Mouse (Mus musculus): Measurements from ENCODE around the gene Timm44. TPM values are rescaled to one million over a fixed set of nuclear protein-coding genes. Genes with fewer than 3 reads are reported as not detected.

The Timm44 gene
- polyA plus RNA-seq, 1 experiment from 2014 or later, result 62.9 TPM

DNA sequence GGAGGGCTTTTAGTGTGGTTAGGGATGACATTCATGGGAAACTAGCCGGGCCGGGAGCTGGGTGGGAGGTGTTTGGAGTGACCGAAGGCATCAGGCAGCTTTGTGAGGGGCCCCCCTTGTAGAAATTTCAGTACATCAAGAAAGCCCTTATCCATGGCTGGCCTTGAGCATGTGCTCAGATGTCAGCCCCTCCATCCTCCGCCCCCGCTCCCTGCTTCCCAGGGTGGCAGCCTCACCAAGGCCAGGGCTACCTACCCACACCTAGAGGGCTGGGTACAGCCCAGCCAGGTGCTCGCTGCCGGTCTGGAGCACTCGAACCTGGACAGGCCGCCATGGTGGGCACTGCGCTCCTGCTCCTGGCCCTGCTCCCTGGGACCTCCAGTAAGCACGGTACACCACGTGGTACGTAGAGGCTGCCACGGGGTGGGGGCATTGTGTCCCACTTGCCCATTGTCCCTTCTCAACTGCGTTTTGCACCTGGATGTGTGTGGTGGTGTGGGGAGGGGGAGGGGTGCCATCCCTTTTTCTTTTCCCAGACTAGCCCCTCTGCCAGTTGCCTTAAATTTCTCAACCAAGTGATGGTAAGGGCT, 27.7 kb downstream of the Timm44 start, which contains the start of gene Tgfbr3l:
Gene Tgfbr3l, plus strand, starts transcription at position 264 of the 590 bp plus-strand sequence.
- WGBS, result 85% methylated on average over 15 of the region's 15 CpGs
- H3K9me3 ChIP-seq, result no peaks in the 10 kb centered on the region
- H3K9ac ChIP-seq, result peak within 1 kb of the TSS; percentile 52
- H3K27ac ChIP-seq, result peak within 1 kb of the TSS; percentile 7; the same call in 1 of the 2 replicates
- no peaks in the 10 kb centered on the region for H3K27me3 ChIP-seq
- no peak for ATAC-seq (ENCODE audit: low FRiP score, low read depth)
- peaks cover 64% of the 10 kb centered on the region for H3K36me3 ChIP-seq
- no peak within 1 kb of the TSS for H3K4me3 ChIP-seq
- peak within 1 kb of the TSS; percentile 28 for H3K4me2 ChIP-seq (replicated peaks)
- H3K4me1 ChIP-seq, result peaks cover 27% of the 10 kb centered on the region

DNA sequence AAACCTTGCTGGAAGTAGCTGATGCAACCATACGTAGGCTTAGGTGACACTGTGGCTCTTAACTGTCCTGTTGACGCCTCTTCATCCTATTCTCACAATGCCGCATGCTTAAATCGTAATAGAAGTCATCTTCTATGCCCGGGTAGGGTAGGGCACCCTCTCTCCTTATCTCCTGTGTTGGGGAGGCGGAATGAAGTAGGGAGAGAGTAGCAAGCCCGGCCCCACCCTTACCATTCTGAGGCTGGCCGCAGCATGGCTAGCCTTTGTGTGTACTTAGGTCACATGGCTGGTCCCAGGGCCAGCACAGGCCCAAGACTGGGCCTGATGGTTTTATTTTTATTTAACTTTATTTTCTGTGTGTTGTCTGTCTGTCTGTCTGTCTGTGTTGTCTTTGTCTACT, 28.5 kb downstream of the Timm44 start:
- Histone ChIP-seq H3K36me3 (peaks cover 72% of the 10 kb centered on the region), H3K4me1 (peaks cover 23% of the 10 kb centered on the region), H3K4me3 (no peak overlapping the region), H3K9me3 (no peaks in the 10 kb centered on the region), H3K9ac (no peak overlapping the region), H3K4me2 (replicated peaks) (no peak overlapping the region), H3K27me3 (no peaks in the 10 kb centered on the region), H3K27ac (no peak overlapping the region)
- ATAC-seq (ENCODE audit: low FRiP score, low read depth), result no peak
- 95% methylated on average over 8 of the region's 8 CpGs for WGBS

- Histone ChIP-seq H3K9me3 (no peaks in the 10 kb centered on the region), H3K4me2 (replicated peaks) (no peak overlapping the region), H3K9ac (peak overlapping the region; percentile 25; the same call in 1 of the 2 replicates), H3K36me3 (peaks cover 85% of the 10 kb centered on the region), H3K4me1 (peaks cover 26% of the 10 kb centered on the region), H3K27ac (no peak overlapping the region), H3K27me3 (no peaks in the 10 kb centered on the region), H3K4me3 (no peak overlapping the region)
- no peak for ATAC-seq (ENCODE audit: low FRiP score, low read depth)
- 88% methylated on average over 13 of the region's 13 CpGs for WGBS
Measured at GRCm38 (mm10) chr8:4245737-4246136, 30.0 kb downstream of the Timm44 start.

GRCm38 (mm10) chr8:4245061-4245460, 30.7 kb downstream of the Timm44 start:
- Histone ChIP-seq H3K4me1 (peaks cover 26% of the 10 kb centered on the region), H3K4me2 (replicated peaks) (no peak overlapping the region), H3K4me3 (no peak overlapping the region), H3K9ac (no peak overlapping the region), H3K27me3 (no peaks in the 10 kb centered on the region), H3K36me3 (peaks cover 85% of the 10 kb centered on the region), H3K9me3 (no peaks in the 10 kb centered on the region), H3K27ac (no peak overlapping the region)
- WGBS, result 93% methylated on average over 5 of the region's 5 CpGs
- no peak for ATAC-seq (ENCODE audit: low FRiP score, low read depth)

DNA sequence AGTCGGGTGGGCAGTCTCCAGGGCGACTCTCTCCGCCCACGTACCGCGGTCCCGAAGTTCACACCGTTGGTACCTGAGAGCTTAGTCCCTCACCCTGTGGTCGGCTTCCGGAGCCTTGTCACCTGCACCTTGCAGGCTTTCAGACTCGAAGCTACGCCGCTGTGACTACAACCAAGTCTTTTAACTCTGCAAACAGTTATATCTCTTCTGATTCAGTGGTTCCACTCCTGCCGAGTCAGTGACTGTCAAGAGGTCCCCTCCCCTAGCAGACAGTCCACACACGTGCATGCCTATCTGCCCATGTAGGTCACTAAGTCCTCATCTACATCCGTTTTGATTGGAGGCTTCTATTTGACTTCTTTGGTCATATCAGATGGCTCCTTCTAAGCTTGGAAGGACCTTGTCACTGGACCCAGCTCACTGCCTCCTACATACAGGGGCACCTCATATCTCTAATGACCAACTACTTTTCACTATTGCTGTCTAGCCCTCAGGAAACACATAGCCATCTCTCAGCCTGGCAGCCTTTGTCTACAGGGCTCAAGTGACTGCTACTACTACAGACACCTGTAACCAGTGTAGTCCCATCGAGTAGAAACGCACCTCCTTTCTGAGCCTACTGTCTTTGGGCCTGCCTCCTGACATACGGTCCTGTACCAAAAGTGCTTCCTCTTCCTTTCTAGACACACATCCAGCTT, 36.4 kb downstream of the Timm44 start:
- Histone ChIP-seq H3K4me3 (peak overlapping the region; percentile 83), H3K4me1 (peaks cover 25% of the 10 kb centered on the region), H3K9me3 (no peaks in the 10 kb centered on the region), H3K27ac (peak overlapping the region; percentile 85; the same call in 1 of the 2 replicates), H3K36me3 (peaks cover 36% of the 10 kb centered on the region), H3K4me2 (replicated peaks) (peak overlapping the region; percentile 90), H3K9ac (peak overlapping the region; percentile 78), H3K27me3 (0 out of 2 replicates have a peak, but pooled peaks cover 3% of the 10 kb centered on the region)
- 0 out of 2 replicates have a peak, but pooled peaks have one; percentile 1 for ATAC-seq (ENCODE audit: low FRiP score, low read depth)
- WGBS, result 13% methylated on average over 19 of the region's 19 CpGs

GRCm38 (mm10) chr8:4238434-4239192, 37.1 kb downstream of the Timm44 start, which contains the start of the genes Map2k7 and Gm49320:
Map2k7 (plus strand) TSS chr8:4238740.
Gm49320 (plus strand) TSS chr8:4238865.
- Histone ChIP-seq H3K4me2 (replicated peaks) (peak within 1 kb of the TSS; percentile 90), H3K27me3 (0 out of 2 replicates have a peak, but pooled peaks cover 3% of the 10 kb centered on the region), H3K4me1 (peaks cover 25% of the 10 kb centered on the region), H3K4me3 (peak within 1 kb of the TSS; percentile 83), H3K9me3 (no peaks in the 10 kb centered on the region), H3K36me3 (peaks cover 29% of the 10 kb centered on the region), H3K9ac (peak within 1 kb of the TSS; percentile 78), H3K27ac (peak within 1 kb of the TSS; percentile 93)
- peak; percentile 95 for ATAC-seq (ENCODE audit: low FRiP score, low read depth)
- under 1% methylated on average over 63 of the region's 71 CpGs for WGBS

- no peak for ATAC-seq (ENCODE audit: low FRiP score, low read depth)
- H3K27me3 ChIP-seq, result 0 out of 2 replicates have a peak, but pooled peaks cover 3% of the 10 kb centered on the region
- H3K4me1 ChIP-seq, result peaks cover 25% of the 10 kb centered on the region
- H3K27ac ChIP-seq, result peak overlapping the region; percentile 93
- peak overlapping the region; percentile 90 for H3K4me2 ChIP-seq (replicated peaks)
- peaks cover 22% of the 10 kb centered on the region for H3K36me3 ChIP-seq
- no peaks in the 10 kb centered on the region for H3K9me3 ChIP-seq
- peak overlapping the region; percentile 83 for H3K4me3 ChIP-seq
- peak overlapping the region; percentile 78 for H3K9ac ChIP-seq
- 23% methylated on average over 15 of the region's 15 CpGs for WGBS
Measured at GRCm38 (mm10) chr8:4237814-4238433, 37.8 kb downstream of the Timm44 start.

DNA sequence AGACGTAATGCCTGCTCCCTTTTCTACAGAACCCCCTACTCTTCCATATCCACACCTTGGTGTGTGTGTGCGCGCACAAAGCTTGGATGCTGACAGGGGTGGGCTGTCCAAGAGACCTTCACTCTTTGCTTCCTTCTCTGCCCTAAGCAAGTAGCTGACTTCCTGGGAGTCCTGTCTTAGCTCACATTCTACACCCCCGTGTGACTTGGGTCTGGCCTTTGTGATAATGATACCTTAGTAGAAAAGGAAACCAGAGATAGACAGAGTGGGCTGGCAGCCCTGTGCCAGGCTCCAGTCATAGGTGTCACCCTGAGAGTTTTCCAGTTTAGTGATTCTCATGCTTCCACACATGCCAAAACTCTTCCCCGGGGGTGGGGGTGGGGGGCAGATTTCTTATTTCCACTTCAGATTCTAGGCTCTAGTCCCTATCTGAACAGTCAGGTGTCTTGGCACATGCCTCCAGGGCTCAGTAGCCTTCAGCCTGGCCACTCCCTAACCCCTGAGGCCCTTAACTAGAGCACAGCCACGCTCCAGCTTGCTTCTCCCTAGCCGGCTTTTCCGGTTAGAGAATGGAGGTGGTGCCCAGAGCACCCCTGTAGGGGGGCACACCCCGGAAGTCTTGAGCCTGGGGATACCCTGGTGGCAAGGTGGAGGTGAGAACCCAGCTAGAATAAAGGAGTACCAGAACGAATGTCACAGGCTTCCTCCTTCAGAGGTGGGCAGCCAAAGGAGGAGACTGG, 44.9 kb downstream of the Timm44 start:
- H3K4me1 ChIP-seq, result peaks cover 5% of the 10 kb centered on the region
- no peak overlapping the region for H3K4me2 ChIP-seq (replicated peaks)
- no peak for ATAC-seq (ENCODE audit: low FRiP score, low read depth)
- H3K36me3 ChIP-seq, result no peaks in the 10 kb centered on the region
- H3K9ac ChIP-seq, result no peak overlapping the region
- H3K27ac ChIP-seq, result no peak overlapping the region
- peaks cover 30% of the 10 kb centered on the region for H3K27me3 ChIP-seq
- no peaks in the 10 kb centered on the region for H3K9me3 ChIP-seq
- WGBS, result 54% methylated on average over 10 of the region's 10 CpGs
- H3K4me3 ChIP-seq, result no peak overlapping the region

DNA sequence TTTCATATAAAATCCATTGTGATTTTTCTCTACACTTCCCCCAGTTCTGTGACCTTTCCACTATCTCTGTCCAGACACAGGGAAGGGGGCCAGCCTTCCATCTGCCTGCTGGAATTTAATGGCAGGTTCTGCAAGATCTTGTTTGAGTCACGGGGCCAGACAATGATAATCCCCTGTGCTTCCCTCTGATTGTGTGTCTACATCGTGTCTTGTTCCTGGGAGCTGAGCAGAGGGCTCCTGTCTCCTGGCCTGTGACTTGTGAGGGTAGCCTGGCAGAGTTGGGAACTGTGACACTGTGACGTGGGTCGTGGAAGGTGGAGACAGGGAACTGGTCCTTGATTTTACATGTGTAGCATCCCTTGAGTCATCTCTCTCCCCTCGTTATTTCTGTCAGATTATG, 45.9 kb downstream of the Timm44 start:
- Histone ChIP-seq H3K9me3 (no peaks in the 10 kb centered on the region), H3K27me3 (peaks cover 28% of the 10 kb centered on the region), H3K9ac (no peak overlapping the region), H3K4me3 (no peak overlapping the region), H3K4me2 (replicated peaks) (no peak overlapping the region), H3K4me1 (peaks cover 5% of the 10 kb centered on the region), H3K27ac (no peak overlapping the region), H3K36me3 (no peaks in the 10 kb centered on the region)
- 73% methylated on average over 5 of the region's 5 CpGs for WGBS
- no peak for ATAC-seq (ENCODE audit: low FRiP score, low read depth)

- Histone ChIP-seq H3K9ac (no peak overlapping the region), H3K4me2 (replicated peaks) (no peak overlapping the region), H3K4me1 (peaks cover 5% of the 10 kb centered on the region), H3K27ac (no peak overlapping the region), H3K9me3 (no peaks in the 10 kb centered on the region), H3K4me3 (no peak overlapping the region), H3K36me3 (no peaks in the 10 kb centered on the region), H3K27me3 (peaks cover 41% of the 10 kb centered on the region)
- 85% methylated on average over 4 of the region's 4 CpGs for WGBS
- no peak for ATAC-seq (ENCODE audit: low FRiP score, low read depth)
Measured at GRCm38 (mm10) chr8:4227919-4228318, 47.8 kb downstream of the Timm44 start.

GRCm38 (mm10) chr8:4226739-4227347, 48.9 kb downstream of the Timm44 start, which contains the start of gene Lrrc8e:
Lrrc8e (plus strand) TSS chr8:4226827.
- Histone ChIP-seq H3K4me1 (peaks cover 5% of the 10 kb centered on the region), H3K4me2 (replicated peaks) (peak within 1 kb of the TSS; percentile 64), H3K27me3 (peaks cover 43% of the 10 kb centered on the region), H3K36me3 (no peaks in the 10 kb centered on the region), H3K9me3 (no peaks in the 10 kb centered on the region), H3K27ac (no peak within 1 kb of the TSS), H3K9ac (peak within 1 kb of the TSS; percentile 60), H3K4me3 (peak within 1 kb of the TSS; percentile 33)
- no peak for ATAC-seq (ENCODE audit: low FRiP score, low read depth)
- WGBS, result 5% methylated on average over 33 of the region's 33 CpGs
